Mouse (Mus musculus): ENCODE data around the gene Tspan12.

The Tspan12 gene

DNA sequence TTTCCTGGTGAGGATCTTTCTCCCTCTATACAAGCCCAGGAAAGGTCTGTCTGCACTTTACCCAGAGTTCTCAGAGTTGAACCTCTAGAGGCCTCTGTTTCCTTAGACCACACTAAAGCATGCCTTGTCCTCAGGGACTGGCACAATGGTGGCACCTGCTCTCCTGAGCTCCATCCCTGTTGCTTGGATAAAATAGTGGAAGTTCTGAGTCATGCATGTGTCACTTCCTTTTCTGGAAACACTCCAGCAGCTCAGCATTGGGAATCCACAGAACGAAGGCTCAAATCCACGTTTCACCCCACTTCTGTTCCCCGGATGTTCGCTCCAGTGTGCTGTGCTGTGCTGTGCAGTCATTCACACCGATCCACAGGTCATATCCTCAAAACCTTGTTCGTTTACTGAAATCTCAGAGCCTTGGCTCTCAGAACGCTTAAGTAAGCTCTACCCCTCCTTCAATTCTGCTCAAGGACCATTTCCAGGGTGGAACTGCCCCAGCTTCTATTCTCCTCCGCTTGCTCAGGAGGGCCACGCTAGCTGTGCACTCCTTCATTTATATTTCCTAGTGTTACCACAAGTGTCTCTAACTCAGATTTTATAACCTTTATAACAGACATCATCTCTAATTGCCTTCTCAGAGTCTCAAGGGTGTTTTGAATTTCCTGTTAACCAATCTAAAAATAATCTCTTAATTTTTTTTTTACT lies 83.4 kb downstream of the Tspan12 start:
- DNase-seq: peak in 1 of 2 experiments; percentile 19

DNA sequence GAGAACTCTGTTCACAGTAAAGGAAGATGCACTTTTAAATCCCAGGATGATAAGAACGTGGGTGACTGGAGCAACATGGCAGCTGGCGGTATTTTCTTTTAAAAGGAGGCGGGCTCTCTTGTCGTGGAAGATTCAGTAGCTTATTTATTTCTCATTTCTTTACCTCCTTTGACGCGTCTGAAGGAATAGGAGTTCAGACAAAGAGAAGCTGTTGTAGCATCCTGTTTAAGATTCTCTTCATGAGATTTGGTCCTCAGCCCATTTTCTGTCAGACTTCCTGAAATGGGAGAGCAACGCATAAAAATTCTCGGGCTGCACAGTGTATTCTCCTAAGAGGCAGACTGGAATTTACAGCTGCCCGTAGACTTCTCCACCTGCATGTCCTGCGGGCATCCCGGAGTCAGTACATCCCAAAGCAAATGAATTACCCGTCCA lies 84.5 kb downstream of the Tspan12 start:
- DNase-seq: no peak

DNA sequence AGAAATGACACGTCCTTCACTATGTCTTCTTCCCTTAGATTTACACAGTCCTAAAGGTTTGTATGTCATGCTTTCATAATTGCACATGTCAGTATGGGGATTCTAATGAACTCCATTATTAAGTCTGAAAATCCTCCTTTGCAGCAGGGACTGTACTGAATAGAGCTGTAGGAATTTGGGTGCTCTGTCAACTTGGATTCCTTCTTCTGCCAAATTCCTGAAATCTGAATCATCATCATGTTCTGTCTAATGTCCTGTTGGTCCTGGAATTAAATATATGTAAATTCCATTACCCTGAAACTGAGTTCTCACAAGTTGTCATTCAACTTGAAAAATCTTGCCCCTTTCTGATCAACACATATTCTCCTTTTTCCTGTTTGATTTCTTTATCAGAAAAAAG lies 104.8 kb downstream of the Tspan12 start:
- DNase-seq: no peak

DNA sequence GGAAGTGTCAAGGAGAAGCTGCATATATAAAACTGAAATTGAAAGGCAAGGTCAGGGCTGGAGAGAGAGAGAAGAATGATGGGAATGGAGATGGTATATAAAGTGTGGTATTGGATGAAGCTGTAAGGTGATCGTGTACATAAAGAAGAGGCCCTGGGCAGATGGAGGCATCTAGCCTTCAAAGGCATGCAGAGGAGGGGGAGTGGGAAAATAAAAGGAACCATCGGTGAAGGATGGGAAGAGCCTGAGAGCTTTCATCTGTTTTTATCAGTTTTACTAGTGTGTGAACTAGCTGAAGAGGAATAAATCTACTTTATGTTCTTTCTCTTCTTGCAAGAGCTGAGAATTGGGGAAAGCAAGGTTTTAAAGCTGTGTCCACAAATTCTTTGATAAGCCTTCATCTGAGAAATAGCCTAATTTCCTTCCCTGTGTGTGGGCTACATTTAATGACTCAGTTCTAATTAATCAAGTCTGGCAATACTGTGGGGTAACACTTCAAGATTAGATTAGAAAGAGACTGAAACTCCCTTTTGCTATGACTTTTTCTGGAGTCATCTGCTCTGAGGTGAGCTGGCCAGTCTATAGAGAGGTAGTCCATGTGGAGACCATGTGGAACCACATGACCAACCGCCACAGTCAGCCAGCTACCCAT lies 107.6 kb downstream of the Tspan12 start:
- no peak for DNase-seq

DNA sequence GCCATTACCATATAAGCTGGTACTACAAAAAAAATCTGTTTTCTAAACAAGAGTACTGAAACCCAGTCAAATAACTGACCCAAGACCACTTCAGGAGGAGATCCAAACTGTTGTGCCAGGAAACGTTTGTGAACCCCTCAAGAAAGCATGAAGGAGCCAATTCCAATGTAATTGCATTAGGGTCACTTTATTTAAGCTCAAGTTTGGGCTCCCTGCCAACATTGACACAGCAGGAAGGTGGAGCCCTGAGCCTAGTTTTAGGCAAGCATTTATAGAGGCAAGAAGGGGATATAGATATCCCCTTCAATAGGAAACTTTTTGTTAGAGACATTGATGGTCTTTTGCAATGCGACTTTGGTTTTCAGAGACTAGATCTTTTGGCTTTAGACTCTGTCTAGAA lies 111.7 kb downstream of the Tspan12 start:
- DNase-seq: no peak

DNA sequence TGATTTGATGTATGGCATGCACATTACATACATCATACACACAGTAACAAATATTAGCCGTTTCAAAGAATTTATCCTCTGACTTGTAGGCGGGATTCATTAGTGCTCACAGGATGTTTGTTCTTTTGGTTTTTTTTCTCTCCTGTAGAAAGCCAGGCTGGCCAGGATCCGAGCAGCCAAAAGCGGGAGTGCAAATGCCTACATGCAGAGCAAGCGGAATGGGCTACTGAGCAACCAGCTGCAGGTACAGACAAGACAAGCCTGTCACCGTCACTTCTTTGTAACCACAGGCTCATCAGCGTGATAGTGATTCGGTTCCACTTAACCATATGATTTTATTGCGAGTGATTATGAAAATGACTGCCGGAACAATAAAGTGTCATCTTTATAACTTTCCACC lies 130.1 kb downstream of the Tspan12 start:
- DNase-seq: no peak
